In genomic region chr9:105579601-105580000, GRCm38 (mm10) we compare ENCODE assay signal across 27 mouse cellular contexts.
"Had no signal": no experiment of that assay in that cellular context is flagged by ENCODE, and none has a peak within 500 bp of the region (broad histone marks: within the 10 kb centered on the region; RNA-seq: fewer than 3 reads in every experiment).

No protein-coding gene starts in this region.

- H3K9me3 ChIP-seq: heart, embryonic 10.5 days; heart, embryonic 12.5 days; heart, embryonic 13.5 days; heart, embryonic 15.5 days; hindbrain, embryonic 10.5 days; hindbrain, embryonic 12.5 days; hindbrain, embryonic 13.5 days; hindbrain, embryonic 15.5 days; intestine, embryonic 15.5 days; kidney, embryonic 15.5 days had no signal

- DNase-seq: heart, postnatal 10 days; heart, postnatal 36 days; heart, postnatal 4 days; kidney, adult 18-20 months; kidney, adult 8-10 months; kidney, adult 9 months; kidney, postnatal 10 days; kidney, postnatal 14 days; kidney, postnatal 25 days; kidney, postnatal 4 days; layer of hippocampus, adult 9-11 months; layer of hippocampus, postnatal 36 days had no signal

- H3K27me3 ChIP-seq: heart, embryonic 12.5 days; heart, embryonic 13.5 days; heart, embryonic 15.5 days; hindbrain, embryonic 12.5 days; hindbrain, embryonic 13.5 days; hindbrain, embryonic 15.5 days; intestine, embryonic 15.5 days; kidney, embryonic 15.5 days had no signal

- H3K36me3 ChIP-seq: heart, embryonic 10.5 days; heart, embryonic 12.5 days; heart, embryonic 13.5 days; heart, embryonic 15.5 days; hindbrain, embryonic 10.5 days; hindbrain, embryonic 12.5 days; hindbrain, embryonic 13.5 days; hindbrain, embryonic 15.5 days; intestine, embryonic 15.5 days; kidney, embryonic 15.5 days had no signal

- H3K27ac ChIP-seq: heart, embryonic 10.5 days; heart, embryonic 13.5 days; heart, embryonic 15.5 days; hindbrain, embryonic 10.5 days; hindbrain, embryonic 12.5 days; hindbrain, embryonic 13.5 days; hindbrain, embryonic 14.5 days; hindbrain, embryonic 15.5 days; hindbrain, postnatal 0 days; intestine, embryonic 15.5 days; kidney, embryonic 15.5 days; kidney, postnatal 0 days; layer of hippocampus, adult 2 months; left cerebral cortex, adult 2 months had no signal

- H3K4me3 ChIP-seq: heart, embryonic 10.5 days; heart, embryonic 12.5 days; heart, embryonic 13.5 days; heart, embryonic 15.5 days; hindbrain, embryonic 10.5 days; hindbrain, embryonic 12.5 days; hindbrain, embryonic 13.5 days; hindbrain, embryonic 15.5 days; intestine, embryonic 15.5 days; kidney, embryonic 15.5 days; layer of hippocampus, adult 2 months; left cerebral cortex, adult 2 months had no signal

- H3K4me1 ChIP-seq: heart, embryonic 10.5 days; heart, embryonic 12.5 days; heart, embryonic 13.5 days; heart, embryonic 15.5 days; hindbrain, embryonic 10.5 days; hindbrain, embryonic 12.5 days; hindbrain, embryonic 13.5 days; hindbrain, embryonic 15.5 days; intestine, embryonic 15.5 days; kidney, embryonic 15.5 days had no signal
